Mouse (Mus musculus) liver, embryonic 14.5 days (tissue): Measurements from ENCODE around the gene 1700061G19Rik. TPM values are rescaled to one million over a fixed set of nuclear protein-coding genes. Genes with fewer than 3 reads are reported as not detected.

Experiments
- ATAC-seq: fragments of 200-750 bp; cut with Nextera tagmentation; 2 replicates; pipeline ENCODE4 v1.8.0; 2017; ENCODE audit warnings: moderate number of reproducible peaks, mild to moderate bottlenecking, moderate library complexity; ENCODE audit not compliant: insufficient read depth
- DNase-seq, 3 experiments: peaks; one replicate each; pipeline ENCODE4 v3.0.0-alpha.2; 2012 to 2013; ENCODE audit warnings: low read depth in 3 of 3, low spot score in 3 of 3
- H3K27ac ChIP-seq: fragments of 300-500 bp; sonication (generic); 2 replicates; pipeline ENCODE4 v1.5.1; 2014; ENCODE audit warnings: moderate library complexity, mild to moderate bottlenecking, control low read depth, inconsistent platforms
- H3K27me3 ChIP-seq: fragments of 300-500 bp; sonication (generic); 2 replicates; pipeline ENCODE4 v1.6.1; 2014; ENCODE audit warnings: mild to moderate bottlenecking, low read length, moderate library complexity; ENCODE audit not compliant: control insufficient read depth, insufficient read depth
- H3K36me3 ChIP-seq: fragments of 300-500 bp; sonication (generic); replicated peaks from 2 replicates; pipeline ENCODE4 v1.6.1; 2014; ENCODE audit warnings: low read depth; ENCODE audit not compliant: control insufficient read depth, insufficient read depth
- H3K4me1 ChIP-seq, 2 experiments: fragments of 200-500 bp in 1 of 2; fragments of 300-500 bp in 1 of 2; sonication (generic) in 1 of 2; replicated peaks; 2 replicates each; pipeline ENCODE4 v1.6.1; 2012 to 2014; ENCODE audit warnings: antibody characterized with exemption in 1 of 2, inconsistent platforms in 1 of 2, low read length in 1 of 2; ENCODE audit not compliant: control insufficient read depth in 2 of 2, insufficient read depth in 2 of 2
- H3K4me2 ChIP-seq: fragments of 300-500 bp; sonication (generic); 2 replicates; pipeline ENCODE4 v1.6.1; 2014; ENCODE audit warnings: low read depth, mild to moderate bottlenecking, control low read depth, moderate library complexity
- H3K4me3 ChIP-seq, 2 experiments: fragments of 200-500 bp in 1 of 2; fragments of 300-500 bp in 1 of 2; sonication (generic) in 1 of 2; 2 replicates each; pipeline ENCODE4 v1.5.1; 2012 to 2014; ENCODE audit warnings: low read depth in 2 of 2, low read length in 2 of 2, mild to moderate bottlenecking in 2 of 2, control low read depth in 1 of 2, inconsistent platforms in 1 of 2, moderate library complexity in 1 of 2; ENCODE audit not compliant: insufficient read depth in 1 of 2
- H3K9ac ChIP-seq: fragments of 300-500 bp; sonication (generic); replicated peaks from 2 replicates; pipeline ENCODE4 v1.6.1; 2014; ENCODE audit warnings: mild to moderate bottlenecking, control low read depth, moderate library complexity
- H3K9me3 ChIP-seq: fragments of 300-500 bp; sonication (generic); 2 replicates; pipeline ENCODE4 v1.6.1; 2016; ENCODE audit warnings: low read length, mixed read lengths; ENCODE audit not compliant: control insufficient read depth
- CTCF ChIP-seq: IDR thresholded peaks from 2 replicates; pipeline ENCODE4 v1.5.1; 2016; ENCODE audit warnings: antibody characterized with exemption, low read depth, control low read depth
- EP300 ChIP-seq: IDR thresholded peaks from 2 replicates; pipeline ENCODE4 v1.6.1; 2016; ENCODE audit warnings: antibody characterized with exemption, low read depth
- whole genome bisulfite sequencing: fragments of 180-500 bp; shearing (Covaris S2); extraction: QIAGEN DNeasy Blood & Tissue Kit; methylation state at CpG from one replicate; pipeline ENCODE4 v1.1.7; 2014; ENCODE audit not compliant: insufficient replicate concordance; 5-methylcytosine and 5-hydroxymethylcytosine counted together
- polyA plus RNA-seq, 2 experiments: library from polyadenylated mRNA; depleted of rRNA in 1 of 2; stranded (reverse) in 1 of 2; unstranded in 1 of 2; fragments of >200 nt; fragmentation: Nextera tagmentation in 1 of 2; extraction: Ambion mirVana in 1 of 2; gene quantifications; 2 replicates each; pipeline versions ENCODE4 v1.2.1 to v1.2.3; 2012 to 2014

The 1700061G19Rik gene
- polyA plus RNA-seq, 2 experiments = 0.02 to 0.05 TPM

DNA sequence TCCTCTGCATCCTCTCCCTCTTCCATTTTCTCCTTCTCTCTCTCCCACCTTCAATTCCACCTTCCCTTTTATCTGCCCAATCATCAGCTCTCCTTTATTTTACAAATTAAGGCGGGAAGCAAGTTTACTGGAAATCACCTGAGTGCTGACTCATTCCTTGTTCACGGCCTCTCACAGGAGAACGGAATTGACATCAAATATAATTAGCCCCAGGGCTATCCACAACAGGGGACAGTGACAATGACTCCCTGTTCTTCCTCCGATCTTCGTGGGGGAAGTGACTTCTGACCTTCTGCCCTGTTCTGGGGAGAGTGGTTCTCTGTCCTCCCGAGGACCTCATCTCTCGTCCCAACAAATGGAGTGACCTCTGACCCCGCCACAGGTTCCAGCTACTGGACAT is 1.7 kb downstream of the 1700061G19Rik start:
- Histone ChIP-seq H3K9me3 (no peaks in the 10 kb centered on the region), H3K27ac (no peak overlapping the region), H3K4me3 (no peak overlapping the region), H3K9ac (no peak overlapping the region), H3K4me2 (no peak overlapping the region), H3K4me1 (no peaks in the 10 kb centered on the region), H3K36me3 (no peaks in the 10 kb centered on the region), H3K27me3 (no peaks in the 10 kb centered on the region)
- DNase-seq = no peak
- no peak for ATAC-seq
- TF ChIP-seq CTCF (no peak), EP300 (no peak)
- WGBS = 48% methylated on average over 8 of the region's 8 CpGs

DNA sequence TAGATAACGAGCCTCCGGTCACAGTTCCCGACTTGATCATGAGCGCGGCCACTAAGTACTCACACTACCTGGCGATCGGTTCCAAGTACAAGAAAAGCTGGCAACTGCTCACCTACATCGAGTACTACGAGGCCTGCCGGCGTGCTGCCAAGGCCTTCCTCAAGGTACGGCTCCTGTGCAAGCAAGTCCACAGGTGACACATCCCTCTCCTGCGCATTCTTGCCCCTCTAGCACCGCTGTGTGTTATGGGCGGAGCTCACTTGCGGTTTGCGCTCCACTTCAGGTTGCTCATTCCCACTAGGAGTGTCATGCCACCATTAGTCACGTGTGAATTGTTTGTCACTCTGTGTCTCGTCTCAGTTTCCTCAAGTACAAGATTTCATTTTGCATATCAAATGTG is 2.1 kb downstream of the 1700061G19Rik start:
- H3K36me3 ChIP-seq = no peaks in the 10 kb centered on the region
- H3K4me2 ChIP-seq = no peak overlapping the region
- no peak for TF ChIP-seq EP300
- TF ChIP-seq CTCF = no peak
- no peaks in the 10 kb centered on the region for H3K9me3 ChIP-seq
- no peaks in the 10 kb centered on the region for H3K4me1 ChIP-seq
- no peaks in the 10 kb centered on the region for H3K27me3 ChIP-seq
- no peak overlapping the region for H3K27ac ChIP-seq
- no peak overlapping the region for H3K4me3 ChIP-seq
- no peak overlapping the region for H3K9ac ChIP-seq
- 78% methylated on average over 19 of the region's 19 CpGs for WGBS
- ATAC-seq = no peak
- no peak for DNase-seq

DNA sequence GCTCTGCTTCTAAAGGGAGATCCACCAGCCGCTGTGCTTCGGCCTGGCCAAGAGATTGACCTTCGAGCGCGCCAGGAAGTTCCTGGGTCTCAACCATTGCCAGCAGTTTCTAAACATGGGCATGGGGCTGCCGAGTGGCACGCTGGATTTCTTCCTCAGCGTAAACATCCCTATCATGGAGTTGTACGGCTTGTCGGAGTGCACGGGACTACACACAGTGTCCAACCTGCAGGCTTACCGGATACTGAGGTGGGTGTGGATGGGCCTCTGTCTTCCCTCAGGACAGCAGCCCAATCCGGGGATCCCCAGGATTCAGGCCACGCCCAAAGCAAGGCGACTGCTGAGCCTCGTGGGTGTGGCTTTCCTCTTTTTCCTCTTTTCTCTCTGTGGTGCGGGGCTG is 8.3 kb downstream of the 1700061G19Rik start:
- no peak for TF ChIP-seq EP300
- TF ChIP-seq CTCF = no peak
- no peak for ATAC-seq
- Histone ChIP-seq H3K27me3 (no peaks in the 10 kb centered on the region), H3K9ac (no peak overlapping the region), H3K4me2 (peak overlapping the region; percentile 22), H3K4me3 (no peak overlapping the region; a peak in 1 of 4 replicates), H3K4me1 (0 out of 4 replicates have a peak, but pooled peaks cover 0 to 2% of the 10 kb centered on the region in 2 experiments), H3K36me3 (no peaks in the 10 kb centered on the region), H3K27ac (no peak overlapping the region), H3K9me3 (no peaks in the 10 kb centered on the region)
- WGBS = 26% methylated on average over 17 of the region's 17 CpGs
- no peak for DNase-seq

DNA sequence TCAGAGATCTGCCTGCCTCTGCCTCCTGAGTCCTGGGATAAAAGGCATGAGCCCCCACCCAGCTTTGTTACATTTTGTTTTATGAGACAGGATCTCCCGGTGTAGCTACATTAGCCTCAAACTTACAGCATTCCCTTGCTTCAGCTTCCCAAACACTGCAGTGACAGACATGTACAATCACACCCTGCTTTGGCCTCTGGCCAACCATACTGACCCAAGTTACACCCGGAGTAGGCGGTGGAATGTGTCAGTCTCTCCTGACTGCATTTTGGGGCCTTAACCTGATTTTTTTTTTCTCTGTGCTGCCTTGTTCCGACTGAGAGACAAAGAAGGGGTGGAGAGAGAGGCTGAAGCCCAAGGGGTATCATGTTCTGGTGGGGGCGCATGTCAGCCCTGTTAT is 9.1 kb downstream of the 1700061G19Rik start:
- TF ChIP-seq EP300 (no peak), CTCF (no peak)
- Histone ChIP-seq H3K4me2 (no peak overlapping the region), H3K4me3 (no peak overlapping the region), H3K27me3 (no peaks in the 10 kb centered on the region), H3K9ac (no peak overlapping the region), H3K4me1 (0 out of 4 replicates have a peak, but pooled peaks cover 0 to 2% of the 10 kb centered on the region in 2 experiments), H3K9me3 (no peaks in the 10 kb centered on the region), H3K27ac (no peak overlapping the region), H3K36me3 (no peaks in the 10 kb centered on the region)
- no peak for ATAC-seq
- 70% methylated on average over 5 of the region's 5 CpGs for WGBS
- DNase-seq = no peak

DNA sequence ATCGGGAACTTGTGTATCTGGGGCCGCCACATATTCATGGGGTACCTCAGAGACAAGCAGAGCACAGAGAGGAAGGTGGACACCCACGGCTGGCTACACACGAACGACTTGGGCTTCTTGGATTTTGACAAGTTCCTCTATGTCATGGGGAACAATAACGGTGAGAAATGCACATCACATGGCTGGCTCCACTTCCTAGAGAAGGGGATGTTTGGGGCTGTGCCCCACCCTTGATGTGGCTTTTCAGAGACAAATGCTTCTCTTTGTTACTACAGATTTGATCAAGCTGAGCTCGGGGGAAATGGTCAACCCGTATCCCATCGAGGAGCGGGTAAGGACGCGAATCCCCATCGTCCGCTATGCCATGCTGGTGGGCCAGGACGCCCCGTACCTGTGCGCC is 9.5 kb downstream of the 1700061G19Rik start:
- WGBS = 63% methylated on average over 17 of the region's 17 CpGs

More for the DNA sequence above, 9.5 kb downstream of the 1700061G19Rik start:
- H3K4me2 ChIP-seq = no peak overlapping the region
- no peak overlapping the region for H3K27ac ChIP-seq
- 0 out of 4 replicates have a peak, but pooled peaks cover 0 to 2% of the 10 kb centered on the region in 2 experiments for H3K4me1 ChIP-seq
- DNase-seq (no peak), ATAC-seq (no peak)
- no peak overlapping the region for H3K4me3 ChIP-seq
- H3K27me3 ChIP-seq = no peaks in the 10 kb centered on the region
- no peaks in the 10 kb centered on the region for H3K36me3 ChIP-seq
- H3K9ac ChIP-seq = no peak overlapping the region
- H3K9me3 ChIP-seq = no peaks in the 10 kb centered on the region
- TF ChIP-seq CTCF (no peak), EP300 (no peak)
